Mouse (Mus musculus): Measurements from ENCODE around the gene Gm21188. TPM values are rescaled to one million over a fixed set of nuclear protein-coding genes. Genes with fewer than 3 reads are reported as not detected.
"Not testable (repeated sequence)": the region's sequence is repeated elsewhere in the genome, so short reads cannot be mapped to it uniquely, and the experiment has no call there.

Gene Gm21188
- polyA plus RNA-seq, 1 experiment from 2014 or later: not detected

DNA sequence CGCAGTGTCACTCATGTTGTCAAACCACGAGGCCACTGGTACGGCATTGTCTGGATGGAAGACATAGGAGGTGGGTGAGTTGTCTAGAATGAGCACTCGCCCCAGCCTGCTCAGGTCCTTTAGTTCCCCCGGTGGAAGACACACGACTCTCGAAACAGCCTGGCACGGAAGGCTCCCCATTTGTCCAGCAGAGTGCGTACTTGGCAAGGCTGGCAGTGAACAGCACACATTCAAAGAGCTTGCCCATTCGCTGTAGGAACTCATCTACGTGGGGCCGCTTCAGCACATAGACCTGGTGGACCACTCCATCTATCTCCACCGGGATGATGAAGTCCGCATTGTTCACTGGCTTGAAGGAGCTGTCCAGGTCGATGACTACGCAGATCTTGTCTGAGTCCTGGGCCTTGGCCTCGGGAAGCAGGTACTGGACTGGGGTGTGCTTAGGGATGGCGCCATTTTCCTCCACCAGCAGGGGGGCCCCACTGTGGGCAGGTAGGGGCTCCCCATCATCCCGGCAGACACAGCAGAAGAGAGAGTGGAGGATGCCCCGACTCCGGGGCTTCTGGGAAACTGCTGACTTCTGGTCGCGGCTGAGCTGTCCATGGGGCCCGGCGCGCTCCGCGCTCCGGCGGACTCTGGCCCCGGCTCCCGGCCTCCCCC lies 36.5 kb downstream of the Gm21188 start:
- peak; percentile 24; the same call in 1 of the 2 replicates for ATAC-seq
- H3K9me3 ChIP-seq (ENCODE audit: control insufficient read depth, low read length); H3K27ac ChIP-seq (ENCODE audit: low read depth, low read length); H3K4me3 ChIP-seq (ENCODE audit: low read length); H3K4me2 ChIP-seq (ENCODE audit: low read length); H3K9ac ChIP-seq (ENCODE audit: low read depth, low read length); H3K4me1 ChIP-seq (ENCODE audit: control insufficient read depth, insufficient read depth, low read depth, low read length); H3K36me3 ChIP-seq (ENCODE audit: control insufficient read depth, insufficient read depth, low read length); H3K27me3 ChIP-seq (replicated peaks; ENCODE audit: control insufficient read depth, insufficient read depth, low read length): not testable (repeated sequence)
- WGBS: 0% methylated on average over 6 of the region's 32 CpGs

DNA sequence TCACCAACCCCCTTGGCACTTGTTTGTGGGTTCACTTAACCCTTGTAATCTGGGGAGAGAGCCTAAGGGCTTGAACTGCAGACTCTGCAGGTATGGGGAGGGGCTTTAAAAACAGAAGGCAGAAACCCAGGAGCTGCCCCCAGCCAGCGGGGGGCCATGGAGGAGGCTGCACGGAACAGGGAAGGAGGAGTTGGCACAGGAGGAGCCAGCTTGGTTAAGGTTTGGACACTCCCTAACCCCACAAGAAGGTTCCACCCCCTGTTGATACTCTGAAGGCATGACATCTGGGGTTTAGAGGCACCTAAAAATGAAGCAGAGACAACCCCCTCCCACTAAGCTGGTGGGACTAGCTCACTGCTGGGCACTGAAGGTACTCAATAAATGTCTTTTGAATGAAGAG lies 38.0 kb downstream of the Gm21188 start:
- H3K27me3 ChIP-seq (replicated peaks; ENCODE audit: control insufficient read depth, insufficient read depth, low read length); H3K4me3 ChIP-seq (ENCODE audit: low read length); H3K4me1 ChIP-seq (ENCODE audit: control insufficient read depth, insufficient read depth, low read depth, low read length); H3K9me3 ChIP-seq (ENCODE audit: control insufficient read depth, low read length); ATAC-seq; H3K27ac ChIP-seq (ENCODE audit: low read depth, low read length); H3K4me2 ChIP-seq (ENCODE audit: low read length); H3K36me3 ChIP-seq (ENCODE audit: control insufficient read depth, insufficient read depth, low read length); H3K9ac ChIP-seq (ENCODE audit: low read depth, low read length): not testable (repeated sequence)
- WGBS: no CpG with 5 or more reads among the region's 2 CpGs

DNA sequence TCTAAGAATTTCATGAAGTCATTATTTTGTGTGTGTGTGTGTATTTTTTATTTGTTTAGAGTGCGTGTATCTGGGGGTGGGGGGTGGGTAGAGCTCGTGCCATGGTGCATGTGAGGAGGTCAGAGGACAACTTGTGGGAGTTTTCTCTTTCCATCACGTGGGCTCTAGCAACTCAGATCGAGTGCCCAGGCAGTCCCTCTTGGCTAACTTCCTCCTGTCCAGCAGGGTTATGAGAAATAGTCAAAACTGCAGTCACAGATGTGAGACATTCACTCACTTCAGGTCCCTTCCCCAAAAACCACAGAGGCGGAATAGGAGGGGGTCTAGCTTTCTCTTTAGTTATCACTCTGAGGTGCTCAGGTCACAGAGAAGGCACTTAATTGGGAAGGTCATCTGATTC lies 38.5 kb downstream of the Gm21188 start:
- not testable (repeated sequence) for H3K4me2 ChIP-seq (ENCODE audit: low read length); ATAC-seq; H3K4me1 ChIP-seq (ENCODE audit: control insufficient read depth, insufficient read depth, low read depth, low read length); H3K4me3 ChIP-seq (ENCODE audit: low read length); H3K9ac ChIP-seq (ENCODE audit: low read depth, low read length); H3K27me3 ChIP-seq (replicated peaks; ENCODE audit: control insufficient read depth, insufficient read depth, low read length); H3K27ac ChIP-seq (ENCODE audit: low read depth, low read length); H3K36me3 ChIP-seq (ENCODE audit: control insufficient read depth, insufficient read depth, low read length); H3K9me3 ChIP-seq (ENCODE audit: control insufficient read depth, low read length)
- no CpG with 5 or more reads among the region's 5 CpGs for WGBS

DNA sequence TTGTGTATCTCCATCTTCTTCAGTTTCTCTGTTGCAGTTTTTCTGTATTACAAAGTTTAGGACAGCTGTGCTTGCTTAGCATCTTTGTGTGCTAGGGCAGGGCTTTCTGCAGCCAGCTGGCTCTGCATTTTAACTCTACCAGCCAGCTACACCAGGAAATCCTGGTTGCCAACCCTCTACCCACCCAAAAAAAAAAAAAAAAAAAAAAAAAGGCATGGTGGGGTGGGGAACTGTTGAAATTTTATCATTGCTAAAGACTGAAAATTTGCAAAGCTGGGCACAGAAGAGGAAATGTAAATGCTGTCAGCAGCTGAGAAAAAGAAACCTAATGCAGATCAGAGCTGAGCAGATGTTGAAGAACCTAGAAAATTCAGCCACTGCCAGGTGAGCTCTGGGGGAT lies 41.9 kb downstream of the Gm21188 start:
- not testable (repeated sequence) for H3K9me3 ChIP-seq (ENCODE audit: control insufficient read depth, low read length); H3K4me2 ChIP-seq (ENCODE audit: low read length); H3K36me3 ChIP-seq (ENCODE audit: control insufficient read depth, insufficient read depth, low read length); H3K9ac ChIP-seq (ENCODE audit: low read depth, low read length); H3K27me3 ChIP-seq (replicated peaks; ENCODE audit: control insufficient read depth, insufficient read depth, low read length); ATAC-seq; H3K4me1 ChIP-seq (ENCODE audit: control insufficient read depth, insufficient read depth, low read depth, low read length); H3K4me3 ChIP-seq (ENCODE audit: low read length); H3K27ac ChIP-seq (ENCODE audit: low read depth, low read length)

DNA sequence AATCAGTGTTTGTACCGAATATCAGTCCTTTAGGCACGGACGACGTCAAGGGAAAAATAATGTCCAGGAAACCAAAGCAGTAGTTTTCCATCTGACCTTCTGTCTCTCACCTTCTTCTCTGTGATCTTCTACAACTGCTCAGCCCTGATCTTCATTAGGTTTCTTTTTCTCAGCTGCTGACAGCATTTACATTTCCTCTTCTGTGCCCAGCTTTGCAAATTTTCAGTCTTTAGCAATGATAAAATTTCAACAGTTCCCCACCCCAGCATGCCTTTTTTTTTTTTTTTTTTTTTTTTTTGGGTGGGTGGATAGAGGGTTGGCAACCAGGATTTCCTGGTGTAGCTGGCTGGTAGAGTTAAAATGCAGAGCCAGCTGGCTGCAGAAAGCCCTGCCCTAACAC lies 52.8 kb downstream of the Gm21188 start:
- not testable (repeated sequence) for H3K9me3 ChIP-seq (ENCODE audit: control insufficient read depth, low read length); H3K27ac ChIP-seq (ENCODE audit: low read depth, low read length); H3K4me2 ChIP-seq (ENCODE audit: low read length); H3K9ac ChIP-seq (ENCODE audit: low read depth, low read length); H3K4me3 ChIP-seq (ENCODE audit: low read length); H3K4me1 ChIP-seq (ENCODE audit: control insufficient read depth, insufficient read depth, low read depth, low read length); ATAC-seq; H3K27me3 ChIP-seq (replicated peaks; ENCODE audit: control insufficient read depth, insufficient read depth, low read length); H3K36me3 ChIP-seq (ENCODE audit: control insufficient read depth, insufficient read depth, low read length)
- no CpG with 5 or more reads among the region's 4 CpGs for whole genome bisulfite sequencing

DNA sequence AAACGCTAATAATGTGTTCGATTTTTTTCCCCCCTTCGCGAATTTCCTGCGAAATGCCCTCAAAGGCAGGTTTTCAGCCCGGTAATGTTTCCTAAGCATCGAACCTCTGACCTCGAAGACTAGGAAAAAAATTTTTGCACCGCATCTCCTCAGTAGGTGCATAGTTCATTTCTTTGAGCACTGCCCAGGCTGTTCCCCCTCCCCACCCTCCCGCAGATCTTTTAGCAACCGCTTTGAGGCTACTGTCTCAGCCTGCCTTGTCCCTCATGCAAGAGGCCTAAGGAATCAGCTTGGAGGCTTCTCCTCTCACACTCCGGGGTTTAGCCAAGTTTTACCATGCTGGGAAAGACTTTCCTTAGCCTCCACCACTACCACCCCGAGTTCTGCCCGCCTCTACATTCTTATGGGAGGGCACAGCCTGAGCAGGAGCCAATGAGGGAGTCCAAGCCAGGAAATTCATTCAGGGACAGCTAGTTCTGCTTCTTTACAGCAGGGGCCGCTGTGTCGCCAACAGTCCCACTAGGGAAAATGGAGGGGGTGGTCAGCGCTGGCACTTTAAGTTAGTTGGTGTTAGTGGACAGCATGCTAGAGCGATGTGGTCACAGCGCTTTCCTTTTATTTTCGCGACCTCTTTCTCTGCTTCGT lies 53.4 kb downstream of the Gm21188 start:
- peak; percentile 73 for ATAC-seq
- WGBS: no CpG with 5 or more reads among the region's 22 CpGs

DNA sequence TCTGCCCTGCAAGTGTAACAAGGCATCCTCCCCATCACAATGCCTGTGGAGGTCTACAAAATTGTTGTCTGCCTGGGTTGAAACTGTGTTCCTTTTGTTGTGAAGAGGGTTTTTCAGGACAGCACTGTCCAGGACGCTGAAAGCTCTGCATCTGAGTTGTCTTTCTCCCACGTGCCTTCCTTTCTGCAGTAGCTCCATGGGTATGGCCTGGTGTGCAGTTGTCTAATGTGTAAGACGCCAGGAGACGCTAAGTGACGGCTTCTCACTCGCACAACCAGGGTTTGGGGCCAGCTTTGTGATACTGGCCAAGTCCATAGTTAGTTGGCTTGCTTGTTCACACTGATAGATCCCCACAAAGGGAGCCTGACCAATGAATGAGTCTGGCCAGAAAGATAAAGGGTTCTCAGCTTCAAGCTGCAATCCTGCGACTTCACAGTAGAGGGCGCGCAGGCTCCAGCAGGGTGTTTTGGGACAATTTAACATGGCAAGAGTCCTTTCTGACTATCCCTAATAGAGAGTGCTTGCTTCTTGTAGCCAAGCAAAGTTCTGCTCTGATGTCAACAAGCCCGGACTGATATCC lies 60.0 kb downstream of the Gm21188 start:
- not testable (repeated sequence) for H3K4me2 ChIP-seq (ENCODE audit: low read length); ATAC-seq; H3K36me3 ChIP-seq (ENCODE audit: control insufficient read depth, insufficient read depth, low read length); H3K27me3 ChIP-seq (replicated peaks; ENCODE audit: control insufficient read depth, insufficient read depth, low read length); H3K4me1 ChIP-seq (ENCODE audit: control insufficient read depth, insufficient read depth, low read depth, low read length); H3K4me3 ChIP-seq (ENCODE audit: low read length); H3K9ac ChIP-seq (ENCODE audit: low read depth, low read length); H3K27ac ChIP-seq (ENCODE audit: low read depth, low read length); H3K9me3 ChIP-seq (ENCODE audit: control insufficient read depth, low read length)
- no CpG with 5 or more reads among the region's 10 CpGs for WGBS

More for the DNA sequence above, 53.4 kb downstream of the Gm21188 start:
- not testable (repeated sequence) for H3K9ac ChIP-seq (ENCODE audit: low read depth, low read length); H3K9me3 ChIP-seq (ENCODE audit: control insufficient read depth, low read length); H3K36me3 ChIP-seq (ENCODE audit: control insufficient read depth, insufficient read depth, low read length); H3K4me3 ChIP-seq (ENCODE audit: low read length); H3K27ac ChIP-seq (ENCODE audit: low read depth, low read length); H3K27me3 ChIP-seq (replicated peaks; ENCODE audit: control insufficient read depth, insufficient read depth, low read length); H3K4me1 ChIP-seq (ENCODE audit: control insufficient read depth, insufficient read depth, low read depth, low read length); H3K4me2 ChIP-seq (ENCODE audit: low read length)

DNA sequence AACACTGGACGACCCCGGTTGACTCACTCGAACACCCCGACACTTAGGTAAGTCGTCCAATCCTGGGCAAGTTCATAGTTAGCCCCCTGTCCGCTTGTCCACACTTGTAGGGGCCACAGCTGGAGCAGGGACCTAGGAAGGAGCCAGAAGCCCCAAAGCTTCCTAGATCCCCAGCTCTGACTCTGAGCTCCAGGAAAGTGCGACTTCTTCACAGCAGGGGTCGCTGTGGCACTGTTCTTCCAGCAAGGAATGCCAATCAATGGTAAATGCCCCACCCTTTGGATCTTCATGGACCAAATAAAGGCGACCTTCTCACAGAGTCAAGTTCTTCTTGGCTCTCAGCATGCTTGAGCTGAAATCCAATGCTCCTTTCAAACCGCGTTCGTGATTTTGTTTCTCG lies 60.7 kb downstream of the Gm21188 start:
- H3K27ac ChIP-seq (ENCODE audit: low read depth, low read length); H3K9ac ChIP-seq (ENCODE audit: low read depth, low read length); H3K36me3 ChIP-seq (ENCODE audit: control insufficient read depth, insufficient read depth, low read length); H3K9me3 ChIP-seq (ENCODE audit: control insufficient read depth, low read length); H3K4me3 ChIP-seq (ENCODE audit: low read length); H3K4me2 ChIP-seq (ENCODE audit: low read length); H3K4me1 ChIP-seq (ENCODE audit: control insufficient read depth, insufficient read depth, low read depth, low read length); H3K27me3 ChIP-seq (replicated peaks; ENCODE audit: control insufficient read depth, insufficient read depth, low read length): not testable (repeated sequence)
- WGBS: no CpG with 5 or more reads among the region's 13 CpGs
- ATAC-seq: peak; percentile 56

Measured in hindbrain, embryonic 16.5 days (tissue).